Mouse (Mus musculus) heart, postnatal 36 days (tissue): ENCODE results near the gene Mterf2. TPM values are rescaled to one million over a fixed set of nuclear protein-coding genes. Genes with fewer than 3 reads are reported as not detected.

Experiments used
- DNase-seq, 2 experiments: peaks; one replicate each; pipeline ENCODE4 v3.0.0; 2021 to 2022
- intact Hi-C: fragments of 180-260 bp; cut with DNase I; formaldehyde crosslinking; loops from one replicate; pipeline ENCODE4 v1.15.1; 2025
- total RNA-seq, 2 experiments: library from RNA; stranded (reverse); gene quantifications; 2 replicates each; pipeline ENCODE4 v1.2.3; 2021

Gene Mterf2
- total RNA-seq = 10 to 100 TPM; 19.1 to 20.6 TPM

DNA sequence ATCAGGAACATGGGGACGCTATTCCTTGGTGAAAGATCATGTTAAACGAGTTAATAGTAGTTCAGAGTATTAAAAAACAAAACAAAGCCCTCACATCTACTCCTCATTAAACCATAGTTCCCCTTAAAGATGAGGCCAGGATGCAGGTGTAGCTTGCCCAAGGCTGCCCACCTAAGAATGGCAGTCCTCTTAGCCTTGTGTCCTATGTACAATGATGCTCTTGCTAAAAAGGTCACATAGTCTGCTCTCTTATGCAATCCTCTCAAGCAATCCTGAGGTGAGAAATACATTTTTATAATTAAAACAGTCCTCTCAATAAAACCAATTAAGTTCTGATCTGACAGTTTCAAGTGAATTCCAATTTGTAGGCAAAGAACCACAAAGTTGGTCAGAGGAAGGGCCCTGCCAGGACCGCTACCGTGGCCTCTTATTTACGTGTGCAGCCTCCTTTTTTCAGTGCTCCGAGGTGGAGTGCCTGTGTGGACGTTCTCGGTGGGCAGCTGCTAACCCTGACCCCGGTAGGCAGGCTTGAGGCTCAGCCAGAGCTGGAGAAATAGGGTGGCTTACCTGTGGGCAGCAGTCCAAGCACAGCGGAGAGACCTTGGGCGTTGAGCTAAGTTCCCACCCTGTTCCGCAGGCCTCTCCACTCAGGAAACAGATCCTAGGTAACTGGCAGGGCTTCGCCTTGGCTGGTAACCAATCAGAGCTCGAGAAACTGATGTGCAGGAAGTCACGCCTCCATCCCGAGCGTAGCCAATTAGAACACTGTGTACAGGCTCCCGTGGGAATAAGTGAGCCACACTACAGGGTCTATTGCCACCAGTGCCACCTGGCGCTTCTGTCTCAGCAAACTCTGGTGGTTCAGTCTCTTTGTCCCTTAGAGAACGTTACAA is at the start of gene Mterf2:
TSS of gene Mterf2 (minus strand) at position 633 of the 893 bp plus-strand sequence.
- intact Hi-C loops = loop anchor here (2.0 to 5.0 kb wide), 2 partner anchors 25 to 80 kb away; partner anchors contain the start of genes Fhl4 and Tmem263
- peak; percentile 86 to 87 for DNase-seq

DNA sequence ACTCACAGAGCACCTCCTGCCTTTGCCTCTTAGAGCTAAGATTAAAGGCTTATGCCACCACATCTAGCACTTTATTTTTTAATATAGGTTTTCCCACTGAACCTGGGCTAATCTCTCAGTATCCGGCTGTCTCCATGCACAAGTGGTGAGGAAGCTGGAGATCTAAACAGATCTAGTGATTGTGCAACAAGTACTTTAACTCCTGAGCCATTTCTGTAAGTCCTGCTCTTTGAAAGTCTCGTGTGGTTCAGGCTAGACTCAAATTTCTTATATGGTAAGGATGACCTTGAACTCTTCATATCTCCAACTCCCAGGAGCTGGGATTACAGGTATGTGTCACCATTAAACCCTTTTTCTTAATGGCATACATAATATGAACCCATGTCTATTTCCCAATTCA is 48.8 kb upstream of the Mterf2 start:
- intact Hi-C loops = no loop called here
- DNase-seq = no peak

DNA sequence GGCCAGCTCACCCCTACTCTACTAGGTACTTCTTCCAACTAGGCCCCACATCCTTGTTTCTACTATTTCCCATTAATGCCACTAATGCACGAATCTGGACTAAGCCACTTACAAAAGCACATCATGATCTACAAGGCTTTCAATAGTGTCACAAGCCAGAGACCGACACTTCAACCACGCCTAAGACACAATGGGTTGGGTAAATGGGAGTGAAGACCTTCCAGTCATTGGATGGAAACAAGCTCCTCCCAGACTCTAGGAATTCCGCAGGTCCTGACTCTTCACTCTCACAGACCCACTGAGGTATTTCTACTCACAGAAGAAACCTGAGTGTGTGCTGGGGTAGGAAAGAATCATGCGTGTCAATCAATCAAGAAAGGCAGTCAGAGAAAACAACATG is 37.5 kb upstream of the Mterf2 start:
- intact Hi-C loops = no loop called here
- no peak for DNase-seq

DNA sequence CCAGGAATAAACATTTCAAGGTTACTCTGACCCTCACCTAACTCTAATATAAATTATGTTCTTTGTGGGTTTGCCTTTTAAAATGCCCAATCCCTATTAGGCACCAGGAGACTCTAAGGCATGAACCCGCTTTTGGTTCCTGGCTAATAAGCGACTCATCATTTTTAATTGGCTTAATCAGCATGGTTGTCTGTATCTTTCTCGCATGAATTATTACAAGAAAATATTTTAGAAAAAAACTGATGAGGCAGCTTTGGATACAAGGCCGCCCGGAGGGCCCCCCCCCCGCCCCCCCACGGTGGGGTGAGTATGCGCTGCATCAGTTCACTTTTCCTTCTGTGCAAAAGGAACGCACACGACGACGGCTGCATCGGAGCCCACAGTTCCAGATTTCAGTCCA is 37.0 kb upstream of the Mterf2 start:
- no peak for DNase-seq
- intact Hi-C loops = no loop called here

DNA sequence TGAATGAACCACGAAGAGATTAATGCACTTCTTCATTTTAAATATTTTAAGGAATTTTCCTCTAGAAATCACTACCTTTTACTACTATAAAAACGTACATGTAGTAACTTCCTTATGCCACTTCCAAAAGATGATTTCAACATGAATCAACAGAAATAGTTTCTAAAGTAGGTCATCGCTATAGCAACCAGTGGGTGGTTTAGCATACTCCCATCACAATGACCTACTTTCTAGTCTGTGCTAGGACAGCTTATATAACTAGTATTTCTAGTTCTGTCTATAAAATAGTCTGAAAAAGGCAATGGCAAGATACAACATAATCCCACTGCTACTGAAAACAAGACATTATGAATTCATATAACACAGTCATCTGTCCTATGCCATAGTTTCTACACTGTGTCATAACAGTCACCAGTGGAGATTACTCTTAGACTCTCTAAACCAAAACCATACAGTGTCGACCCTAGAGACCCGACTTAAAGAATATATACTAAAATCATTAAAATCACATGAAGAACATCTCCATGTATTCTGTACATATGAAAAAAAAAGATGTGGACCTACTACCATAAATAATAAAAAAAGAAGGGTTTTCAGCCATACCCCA is 34.0 kb upstream of the Mterf2 start:
- DNase-seq = no peak

DNA sequence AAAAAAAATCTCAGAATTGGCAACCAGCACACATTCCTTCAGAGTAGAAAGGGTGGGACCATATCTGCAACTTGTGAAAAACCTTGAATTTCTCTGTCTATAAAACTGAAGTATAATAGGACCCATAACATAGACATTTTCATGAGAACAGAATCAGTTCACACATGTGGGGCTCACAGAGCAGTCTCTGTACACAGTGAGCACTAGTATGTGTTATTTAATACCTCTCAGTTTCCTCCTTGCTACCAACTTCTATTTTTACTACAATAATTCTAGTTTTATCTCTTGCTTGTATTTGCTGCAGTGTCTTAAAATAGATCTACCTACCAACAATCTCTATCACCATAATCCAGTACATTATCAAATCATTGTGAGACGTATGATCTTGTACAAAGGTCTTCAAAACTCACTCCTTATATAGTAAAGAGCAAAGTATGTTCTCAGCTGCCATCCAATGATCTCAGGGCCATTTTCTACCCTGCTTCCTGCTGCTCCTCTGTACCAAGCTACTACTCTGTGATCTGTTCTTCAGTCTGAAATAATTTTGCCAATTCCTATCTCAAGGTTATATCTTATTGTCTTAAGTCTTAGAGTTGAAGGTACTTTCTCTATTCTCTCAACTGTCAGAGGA is 32.3 kb upstream of the Mterf2 start:
- intact Hi-C loops = loop anchor here (10.0 kb wide), 1 partner anchor 65 kb away; no protein-coding TSS in a partner anchor

More for the DNA sequence above, 34.0 kb upstream of the Mterf2 start:
- intact Hi-C loops = no loop called here

DNA sequence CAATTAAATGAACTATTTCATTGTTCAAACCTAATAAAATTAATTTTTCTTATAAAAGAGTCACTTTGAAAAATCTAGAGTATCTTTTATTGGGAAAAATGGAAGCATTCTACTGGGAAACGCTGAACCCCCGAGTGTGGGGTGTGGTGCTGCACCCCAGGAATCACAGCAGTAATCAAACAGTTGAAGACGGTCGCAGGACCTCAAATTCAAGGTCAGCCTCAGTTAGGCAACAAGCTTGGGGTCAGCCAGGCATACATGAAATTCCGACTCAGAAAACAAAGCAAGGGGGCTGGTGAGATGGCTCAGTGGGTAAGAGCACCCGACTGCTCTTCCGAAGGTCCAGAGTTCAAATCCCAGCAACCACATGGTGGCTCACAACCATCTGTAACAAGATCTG is 29.6 kb upstream of the Mterf2 start:
- intact Hi-C loops = loop anchor here (10.0 kb wide), 1 partner anchor 67 kb away; no protein-coding TSS in a partner anchor

More for the DNA sequence above, 32.3 kb upstream of the Mterf2 start:
- DNase-seq = no peak

DNA sequence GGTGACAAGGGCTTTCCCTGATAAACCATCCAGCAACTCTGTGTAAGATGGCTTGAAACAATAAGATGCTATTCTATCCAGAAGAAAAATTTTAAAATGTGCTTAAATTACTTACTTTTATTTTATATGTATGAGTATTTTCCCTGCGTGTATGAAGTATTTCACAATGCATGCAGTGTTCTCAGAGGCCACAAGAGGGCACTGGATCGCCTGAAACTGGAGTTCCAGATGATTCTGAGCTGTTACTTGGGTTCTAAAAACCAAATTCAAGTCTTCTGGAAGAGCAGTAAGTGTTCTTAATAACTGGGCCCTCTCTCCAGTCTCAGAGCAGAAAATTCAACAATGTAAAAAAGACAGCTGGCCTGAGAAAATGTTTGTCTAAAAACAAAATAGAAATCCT is 26.4 kb upstream of the Mterf2 start:
- intact Hi-C loops = loop anchor here (1.0 to 10.0 kb wide), 2 partner anchors 31 to 71 kb away; partner anchors contain the start of gene Cry1
- peak; percentile 62 to 72 for DNase-seq

More for the DNA sequence above, 29.6 kb upstream of the Mterf2 start:
- DNase-seq = no peak

DNA sequence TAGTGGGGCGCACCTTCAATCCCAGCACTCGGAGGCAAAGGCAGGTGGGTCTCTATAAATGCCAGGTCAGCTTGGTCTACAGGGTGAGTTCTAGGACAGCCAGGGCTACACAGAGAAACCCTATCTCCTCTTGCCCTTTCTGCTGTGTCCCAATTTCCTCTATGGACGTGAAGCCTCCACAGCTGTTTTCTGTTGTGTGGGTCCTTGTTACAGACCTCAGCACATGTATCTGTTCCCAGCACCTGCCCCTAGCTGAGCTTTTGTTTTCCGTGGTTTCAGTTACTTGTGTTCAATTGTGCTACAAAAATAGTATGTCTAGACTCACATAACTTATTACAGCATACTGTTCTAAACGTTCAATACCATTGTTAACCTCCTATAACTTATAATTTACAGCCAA is 21.4 kb upstream of the Mterf2 start:
- no peak for DNase-seq
- intact Hi-C loops = no loop called here

DNA sequence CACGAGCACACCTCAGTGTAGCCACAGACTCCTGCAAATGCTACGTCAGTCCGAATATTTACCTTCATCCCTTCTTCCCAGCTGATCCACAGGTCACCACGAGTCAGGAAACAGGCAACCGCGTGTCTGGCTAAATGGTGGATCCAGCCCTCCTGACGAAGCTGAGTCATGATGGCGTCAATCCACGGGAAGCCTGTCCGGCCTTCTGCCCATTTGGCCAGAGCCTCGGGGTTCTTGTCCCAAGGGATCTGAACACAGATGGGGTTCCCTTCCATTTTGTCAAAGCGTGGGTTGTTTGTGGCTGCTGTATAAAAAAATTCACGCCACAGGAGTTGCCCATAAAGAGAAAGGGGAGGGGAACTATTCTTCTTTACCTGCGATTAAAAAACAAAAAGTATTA is 18.5 kb upstream of the Mterf2 start:
- intact Hi-C loops = no loop called here
- no peak for DNase-seq

DNA sequence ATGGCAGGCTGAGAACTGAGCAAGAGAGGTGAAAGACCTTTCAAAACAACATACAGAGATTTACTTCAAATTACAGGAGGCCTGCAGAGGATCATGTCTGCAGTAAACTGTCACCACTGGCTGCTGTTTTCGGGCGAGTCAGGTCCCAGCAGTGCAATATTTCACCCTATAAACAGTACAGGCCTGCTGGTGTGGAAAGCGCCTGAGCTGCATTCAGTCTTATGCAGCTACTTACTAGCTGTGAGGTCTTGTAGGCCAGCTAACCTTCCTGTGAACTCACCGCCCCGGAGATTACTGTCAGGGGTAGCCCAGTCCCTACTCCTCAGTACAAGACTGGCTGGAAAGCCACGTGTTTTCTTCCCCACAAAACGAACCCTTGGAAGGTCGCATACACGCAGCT is 13.6 kb upstream of the Mterf2 start:
- DNase-seq = no peak
- intact Hi-C loops = no loop called here

DNA sequence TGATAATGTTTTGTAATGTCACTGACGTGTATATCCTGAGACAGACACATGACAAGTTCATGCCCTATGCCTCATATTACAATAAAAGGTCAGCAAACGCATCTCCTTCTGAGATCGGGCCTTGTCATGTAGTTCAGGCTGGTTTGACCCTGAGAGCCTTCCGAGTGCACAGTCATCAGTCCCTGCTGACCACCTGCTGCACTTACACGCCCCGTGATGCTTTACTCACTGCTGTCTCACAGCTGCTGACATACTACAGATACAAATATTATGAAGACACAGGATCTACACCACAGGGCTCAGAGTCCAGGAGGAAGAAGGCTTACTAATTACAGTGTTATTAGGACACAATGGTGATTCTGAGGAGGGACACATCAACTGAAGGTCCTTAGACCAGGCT is 8.7 kb upstream of the Mterf2 start:
- intact Hi-C loops = no loop called here
- DNase-seq = no peak

DNA sequence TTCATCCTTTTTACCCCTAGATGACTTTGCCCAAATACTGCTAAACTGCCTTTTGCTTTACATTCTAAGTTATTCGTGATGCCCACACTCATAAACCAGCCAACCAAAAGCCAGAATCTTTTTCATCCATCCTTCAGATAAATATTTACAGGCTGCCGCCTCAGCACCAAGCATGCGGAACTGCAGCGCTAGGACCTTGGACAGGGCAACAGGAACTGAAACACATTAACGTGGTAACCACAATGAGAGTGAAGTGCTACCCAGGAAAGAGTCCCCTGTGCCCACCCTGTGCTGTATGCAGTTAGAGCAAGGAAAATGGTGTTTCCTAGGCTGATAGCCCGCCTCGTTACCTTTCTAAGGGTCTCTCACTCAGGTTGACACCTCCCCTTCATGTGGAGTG is 626 bp upstream of the Mterf2 start:
- DNase-seq = peak in 1 of 2 experiments; percentile 16
- intact Hi-C loops = loop anchor here (5.0 kb wide), 1 partner anchor 81 kb away; no protein-coding TSS in a partner anchor

DNA sequence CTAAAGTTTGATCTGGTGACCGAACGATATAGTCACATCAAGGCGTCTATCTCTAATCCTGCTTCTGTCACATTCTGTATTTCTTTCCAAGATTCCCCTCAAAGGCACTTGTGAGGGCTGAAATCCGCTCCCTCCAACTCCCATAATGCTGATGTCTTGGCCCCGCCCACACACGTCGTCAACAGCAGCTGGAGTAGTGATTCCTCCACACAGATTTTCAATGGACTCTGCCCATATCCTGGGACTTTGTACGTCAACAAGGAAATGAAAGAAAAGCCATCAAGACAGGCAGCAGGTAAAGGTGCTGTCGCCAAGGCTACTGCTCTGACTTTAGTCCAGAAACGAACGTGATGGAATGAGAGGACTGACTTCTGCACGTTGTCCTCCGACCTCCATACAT is 2.6 kb downstream of the Mterf2 start:
- DNase-seq = no peak
- intact Hi-C loops = loop anchor here (5.0 kb wide), 1 partner anchor 78 kb away; no protein-coding TSS in a partner anchor

DNA sequence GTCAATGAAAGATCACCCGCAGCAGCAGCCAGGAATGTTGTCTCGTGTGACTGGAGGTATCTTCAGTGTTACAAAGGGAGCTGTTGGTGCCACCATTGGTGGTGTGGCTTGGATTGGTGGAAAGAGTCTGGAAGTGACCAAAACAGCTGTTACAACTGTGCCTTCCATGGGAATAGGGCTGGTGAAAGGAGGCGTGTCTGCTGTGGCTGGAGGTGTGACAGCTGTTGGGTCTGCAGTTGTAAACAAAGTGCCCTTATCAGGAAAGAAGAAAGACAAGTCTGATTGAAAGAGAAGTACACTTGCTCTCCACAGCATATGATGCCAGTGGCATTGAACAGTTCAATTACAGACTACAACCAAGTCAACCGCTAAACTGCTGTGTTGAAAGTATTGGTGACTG is 13.4 kb downstream of the Mterf2 start:
- no peak for DNase-seq

DNA sequence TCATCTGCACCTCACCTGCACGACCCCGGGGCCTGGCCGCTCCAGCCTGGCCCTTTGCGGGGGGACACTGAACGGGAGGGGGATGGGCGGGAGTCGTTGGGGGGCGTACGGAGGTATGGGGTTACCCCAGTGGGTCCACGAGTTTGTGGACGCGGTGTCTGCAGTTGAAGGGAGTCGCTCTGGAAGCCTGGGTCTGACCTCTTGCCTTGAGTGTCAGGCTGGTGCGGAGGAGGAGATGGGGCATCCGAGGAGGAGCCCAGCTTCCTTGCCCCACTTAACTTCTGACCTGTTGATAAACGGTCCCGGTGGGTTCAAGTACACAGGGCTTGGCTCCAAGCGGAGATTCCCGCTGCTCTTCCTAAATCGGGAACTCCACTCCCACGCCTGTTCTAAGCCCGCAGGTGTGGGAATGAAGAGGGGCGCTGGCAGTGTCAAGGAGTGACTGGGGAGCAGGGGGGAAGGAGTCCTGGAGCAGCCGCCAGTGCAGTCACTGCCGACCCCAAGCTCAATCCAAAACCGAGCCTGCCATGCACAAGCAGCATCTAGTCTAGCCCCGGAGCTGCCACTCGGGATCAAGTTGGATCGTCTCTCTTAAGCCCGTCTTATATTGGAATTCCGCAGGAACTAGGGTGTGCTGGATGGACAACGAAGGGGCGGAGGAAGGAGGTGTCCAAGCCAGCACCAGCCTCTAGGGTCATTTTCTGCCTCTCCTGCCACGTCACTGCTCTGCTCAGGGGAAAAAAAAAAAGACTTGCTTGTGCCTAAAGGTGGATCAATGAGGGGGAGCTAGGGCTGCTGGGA is 24.5 kb downstream of the Mterf2 start:
- intact Hi-C loops = loop anchor here (2.0 to 5.0 kb wide), 2 partner anchors 24 to 181 kb away; no protein-coding TSS in a partner anchor
- DNase-seq = peak; percentile 19 to 32

More for the DNA sequence above, 13.4 kb downstream of the Mterf2 start:
- intact Hi-C loops = no loop called here

DNA sequence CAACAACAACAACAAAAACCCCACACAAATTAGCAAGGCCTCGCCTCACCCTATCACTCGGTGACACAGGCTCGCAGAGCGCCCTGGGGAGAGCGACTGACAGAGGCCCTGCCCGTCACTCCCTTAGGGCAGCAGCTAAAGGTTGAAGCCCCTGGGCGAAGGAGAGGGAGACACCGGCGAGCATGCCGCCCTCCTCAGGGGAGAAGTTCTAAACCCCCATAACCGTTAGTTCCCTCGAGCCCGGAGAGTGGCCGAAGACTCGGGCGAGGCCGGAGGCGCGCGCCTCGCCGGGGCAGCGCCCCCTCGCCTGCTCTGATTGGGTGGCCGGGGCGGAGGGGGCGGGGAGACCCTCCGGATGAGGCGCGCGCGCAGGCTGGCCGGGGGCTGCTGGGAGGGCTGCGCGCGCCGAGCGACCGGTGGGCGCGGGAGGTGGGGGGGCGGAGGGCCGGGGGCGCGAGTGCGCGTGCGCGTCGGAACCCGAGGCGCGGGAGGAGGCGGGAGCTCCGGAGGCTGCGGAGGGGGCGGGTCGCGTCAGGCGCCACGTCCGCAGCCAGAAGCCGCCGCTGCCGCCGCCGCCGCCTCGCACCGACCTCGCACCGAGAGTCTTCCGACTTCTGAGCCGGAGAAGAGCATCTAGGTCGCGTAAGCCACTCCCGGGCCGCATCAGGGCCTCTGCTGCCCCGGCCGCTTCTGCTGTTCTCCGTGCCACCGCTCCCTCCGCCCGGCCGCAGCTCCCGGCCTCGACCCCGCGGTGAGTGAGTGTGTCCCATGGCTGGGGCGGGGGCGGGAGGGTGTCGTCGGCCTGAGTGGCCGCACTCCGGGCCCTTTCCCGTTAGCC is 25.4 kb downstream of the Mterf2 start, which contains the start of the genes Fhl4 and Tmem263:
TSS of gene Fhl4 (minus strand) at position 249 of the 838 bp plus-strand sequence.
TSS of gene Tmem263 (plus strand) at position 381 of the 838 bp plus-strand sequence.
- intact Hi-C loops = loop anchor here (2.0 to 5.0 kb wide), 2 partner anchors 24 to 180 kb away; no protein-coding TSS in a partner anchor
- peak; percentile 81 to 85 for DNase-seq

DNA sequence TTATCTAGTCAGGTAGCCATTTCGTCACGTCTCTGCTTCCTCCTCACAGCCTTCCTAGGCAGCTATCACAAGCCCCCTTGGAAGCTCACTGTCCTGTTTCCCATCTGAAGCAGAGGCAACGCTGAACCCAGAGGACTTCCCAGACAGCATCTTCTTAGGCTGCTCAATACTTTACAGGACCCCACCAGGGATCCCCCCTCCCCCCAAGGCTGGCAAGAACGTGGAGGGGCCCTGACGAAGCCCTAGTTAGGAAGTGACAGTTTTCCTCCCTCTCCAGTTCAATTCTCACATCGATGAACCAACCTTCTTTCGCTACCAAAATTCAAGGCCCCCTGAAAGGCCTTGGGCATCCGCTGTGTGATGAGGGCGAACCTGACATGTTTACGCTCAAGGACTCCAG is 26.0 kb downstream of the Mterf2 start:
- intact Hi-C loops = loop anchor here (2.0 to 5.0 kb wide), 2 partner anchors 25 to 180 kb away; no protein-coding TSS in a partner anchor
- no peak for DNase-seq
